Mouse (Mus musculus) retina, adult 2 months (tissue): ENCODE data around the gene Rbm20.
A peak's percentile ranks its signal among the peaks of the same experiment; 100 is the strongest.

ENCODE experiments used
- DNase-seq: peaks from one replicate; pipeline ENCODE4 v3.0.0-alpha.2; 2012; ENCODE audit warnings: low read depth, low spot score

Rbm20 gene

DNA sequence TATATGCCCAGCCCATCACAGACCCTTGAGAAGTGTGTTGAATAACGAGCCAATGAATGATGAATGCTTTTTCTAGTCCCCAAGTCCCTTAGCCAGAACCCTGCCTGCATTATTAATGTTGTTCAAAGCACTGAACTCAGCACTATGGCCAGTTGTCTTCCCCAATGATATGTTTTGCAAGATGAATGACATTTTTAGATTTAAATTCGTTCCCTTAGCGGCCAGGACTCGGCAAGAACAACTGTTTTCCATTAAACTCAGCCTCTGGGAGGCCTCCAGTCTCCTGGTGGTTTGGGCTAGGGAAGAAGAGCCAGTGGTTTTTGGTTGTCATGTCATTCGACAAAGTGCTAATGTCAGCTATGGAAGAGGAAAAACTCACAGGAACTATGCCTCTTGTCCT lies 204.7 kb downstream of the Rbm20 start:
- DNase-seq: no peak

DNA sequence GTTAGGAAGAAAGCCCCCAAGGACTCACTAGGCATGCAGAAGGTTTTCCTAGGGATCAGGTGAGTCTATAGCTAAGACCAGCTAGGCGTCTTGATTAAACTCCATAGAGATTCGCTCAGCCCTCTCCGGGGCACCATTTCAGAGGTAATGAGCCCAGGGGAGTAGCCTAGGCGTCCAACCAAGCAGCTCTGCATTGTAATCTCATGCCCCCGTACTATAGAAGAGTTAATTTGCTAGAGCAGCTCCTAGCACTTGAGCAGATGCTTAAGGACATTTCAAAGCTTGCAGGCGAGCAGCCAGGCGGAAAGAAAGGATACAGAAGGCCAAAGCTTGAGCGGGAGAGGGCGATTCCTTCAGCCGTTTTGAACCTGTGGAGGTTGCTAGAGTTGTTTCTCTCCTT lies 208.3 kb downstream of the Rbm20 start:
- DNase-seq: no peak

DNA sequence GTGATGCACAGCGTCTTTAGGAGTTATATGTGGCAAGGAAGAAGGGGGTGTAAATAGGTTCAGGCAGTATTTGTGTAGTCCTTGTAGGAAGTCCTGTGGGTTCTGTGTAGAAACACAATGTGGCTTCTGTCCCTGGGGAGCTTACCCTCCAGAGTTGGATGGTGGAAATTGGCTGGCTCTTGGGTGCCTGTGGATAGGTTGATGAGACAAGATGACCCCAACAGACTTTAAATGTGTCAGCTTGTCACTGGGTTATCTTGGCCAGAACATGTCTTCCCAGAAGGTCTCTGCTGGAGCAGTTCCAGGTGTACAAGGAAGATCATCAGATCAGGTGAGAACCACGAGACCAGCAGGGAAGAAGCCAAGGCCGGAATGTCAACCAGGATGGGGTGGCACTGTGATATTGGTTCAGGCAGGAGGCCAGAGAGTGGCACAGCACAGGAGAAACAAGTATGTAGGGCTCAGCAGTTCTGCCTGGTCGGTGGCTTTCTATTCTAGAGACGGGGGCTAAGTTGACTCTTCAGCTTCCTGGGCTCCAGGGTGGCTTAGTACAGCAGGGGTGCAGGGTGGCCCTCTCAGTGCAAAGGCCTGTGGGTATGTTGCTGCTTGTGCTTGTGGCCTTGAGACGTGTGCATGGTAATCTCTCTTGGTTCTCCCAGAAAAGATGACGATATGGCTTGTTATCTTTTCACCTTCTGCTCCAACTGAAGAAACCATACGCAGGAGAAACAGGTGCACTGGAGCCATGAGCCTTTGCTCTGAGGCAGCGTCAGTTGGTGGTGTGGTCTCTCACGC lies 209.7 kb downstream of the Rbm20 start:
- no peak for DNase-seq

DNA sequence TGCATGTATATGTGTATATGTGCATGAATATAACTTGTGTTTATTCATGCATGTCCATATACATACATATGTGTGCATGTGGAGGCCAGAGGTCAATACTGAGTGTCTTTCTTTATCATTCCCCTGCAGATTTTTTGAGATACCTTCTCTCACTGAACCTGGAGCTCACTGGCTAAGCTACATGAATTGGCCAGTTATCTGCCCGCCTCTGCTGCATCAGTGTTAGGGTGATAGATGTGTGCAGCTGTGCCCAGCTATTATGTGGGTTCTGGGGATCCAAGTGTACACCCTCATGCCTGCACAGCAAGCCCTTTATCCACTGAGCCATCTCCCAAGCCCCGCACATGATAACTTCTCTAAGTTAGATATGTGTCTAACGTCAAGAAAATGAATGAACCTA lies 210.7 kb downstream of the Rbm20 start:
- no peak for DNase-seq

DNA sequence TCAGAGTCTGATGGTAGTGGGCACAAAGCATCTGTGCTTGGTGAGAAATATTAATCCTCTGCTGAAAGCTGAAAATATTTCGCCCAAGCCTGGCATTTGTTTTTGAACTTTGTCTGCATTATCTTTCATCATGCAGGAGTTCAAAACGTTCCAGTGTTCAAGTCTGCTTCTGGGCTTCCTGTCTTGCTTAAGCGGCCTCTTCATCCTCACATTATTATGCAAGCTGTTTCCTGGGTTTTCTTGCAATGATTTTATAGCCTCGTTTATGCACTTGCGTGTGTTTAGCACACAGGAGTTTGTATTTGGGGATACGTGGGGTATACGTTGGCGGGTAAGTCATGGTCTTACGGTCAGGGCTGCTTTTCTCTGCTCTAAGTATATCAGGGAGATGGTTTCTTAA lies 211.2 kb downstream of the Rbm20 start:
- no peak for DNase-seq

DNA sequence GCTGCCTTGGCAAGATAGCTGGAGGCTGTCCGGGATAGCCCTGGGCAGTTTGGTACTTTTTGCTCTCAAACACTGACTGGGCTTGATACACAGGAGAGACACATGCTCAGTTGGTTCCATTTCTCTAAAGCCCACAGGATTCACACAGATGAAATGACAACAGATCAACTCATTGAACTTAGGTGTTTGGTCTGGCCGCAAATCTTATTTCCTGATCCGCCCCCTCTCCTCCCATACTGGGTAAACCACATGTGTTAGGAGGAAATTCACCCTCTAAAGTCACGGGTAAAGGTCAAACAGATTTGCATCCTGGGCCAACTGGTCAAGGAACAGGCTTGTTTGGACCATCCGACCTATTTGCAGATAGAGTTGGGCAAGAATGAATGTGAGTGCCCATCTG lies 212.4 kb downstream of the Rbm20 start:
- no peak for DNase-seq

DNA sequence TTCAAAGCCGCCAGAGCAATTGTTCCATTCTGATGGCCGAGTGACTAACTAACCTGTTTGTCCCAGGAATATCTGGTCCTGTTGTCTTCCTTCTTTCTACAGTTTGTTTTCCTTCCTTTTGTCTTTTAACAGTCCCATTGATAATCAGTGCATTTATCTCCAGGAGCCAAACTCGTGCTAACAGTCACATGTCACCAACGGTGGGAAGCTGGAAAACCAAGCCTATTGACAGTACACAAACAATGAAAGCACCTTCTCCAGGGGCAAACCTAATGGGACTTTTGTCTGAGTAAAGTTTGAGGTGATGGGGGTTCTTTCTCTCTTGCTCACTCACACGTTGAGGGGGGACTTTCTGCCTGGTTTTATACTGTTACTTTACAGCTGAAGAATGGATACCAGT lies 213.2 kb downstream of the Rbm20 start:
- DNase-seq: no peak

DNA sequence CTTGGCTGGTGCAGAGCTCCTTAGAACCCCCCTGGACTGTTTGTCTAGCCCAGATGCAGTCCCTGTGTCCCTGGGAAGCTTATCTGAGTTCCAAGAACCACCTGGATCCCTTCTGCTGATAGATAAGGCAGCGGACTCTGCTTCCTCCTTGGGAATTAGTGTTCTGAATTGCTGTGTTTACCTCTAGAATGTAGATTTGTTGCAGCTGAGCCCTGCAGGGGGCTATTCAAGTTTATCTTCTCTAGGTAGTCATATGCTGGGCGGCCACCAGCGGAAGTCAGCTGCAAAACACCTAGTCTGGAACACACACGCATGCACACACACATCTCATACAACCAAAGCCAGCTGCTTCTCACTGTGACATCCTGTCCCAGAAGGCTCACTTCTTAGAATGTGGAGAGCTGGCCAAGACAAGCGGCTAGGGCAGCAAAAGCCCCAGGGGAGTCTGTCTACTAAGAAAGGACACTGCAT lies 213.7 kb downstream of the Rbm20 start:
- DNase-seq: no peak

DNA sequence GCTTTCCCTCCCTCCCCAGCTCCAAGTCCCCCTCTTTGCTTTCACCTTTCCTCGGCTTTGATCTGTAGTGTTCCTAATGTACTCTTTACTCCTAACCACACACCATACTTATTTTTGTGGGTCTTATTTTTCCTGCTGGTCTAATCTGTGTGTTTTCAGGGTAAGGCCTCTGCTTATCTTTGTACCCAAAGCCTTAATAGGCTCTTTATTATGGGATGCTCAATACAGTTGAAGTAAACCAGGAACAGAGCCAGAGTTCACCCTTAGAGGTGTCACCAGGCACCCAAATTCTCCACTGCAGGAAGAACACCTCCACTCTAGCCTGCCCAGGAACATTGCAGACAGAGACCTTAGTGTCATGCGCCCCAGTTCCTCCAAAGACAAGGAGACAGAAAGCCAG lies 214.5 kb downstream of the Rbm20 start:
- no peak for DNase-seq

DNA sequence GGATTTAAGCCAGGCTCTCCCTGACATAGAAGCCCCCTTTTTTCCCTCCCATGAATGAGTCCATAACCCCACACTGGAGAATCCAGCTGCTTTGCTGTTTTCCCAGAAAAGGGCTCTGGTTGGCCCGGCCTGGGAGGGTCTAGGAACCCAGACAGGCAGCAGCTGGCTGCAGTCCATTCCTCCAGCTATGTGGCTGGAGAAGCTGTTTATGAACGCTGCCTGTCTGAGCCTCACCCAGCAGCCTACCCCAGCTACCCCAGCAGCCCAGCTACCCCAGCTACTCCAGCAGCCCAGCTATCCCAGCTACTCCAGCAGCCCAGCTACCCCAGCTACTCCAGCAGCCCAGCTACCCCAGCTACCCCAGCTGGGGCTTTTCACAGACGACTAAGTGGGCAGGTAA lies 215.0 kb downstream of the Rbm20 start, which contains the start of gene Pdcd4:
TSS of gene Pdcd4 (plus strand) at position 171 of the 400 bp plus-strand sequence.
- no peak for DNase-seq

DNA sequence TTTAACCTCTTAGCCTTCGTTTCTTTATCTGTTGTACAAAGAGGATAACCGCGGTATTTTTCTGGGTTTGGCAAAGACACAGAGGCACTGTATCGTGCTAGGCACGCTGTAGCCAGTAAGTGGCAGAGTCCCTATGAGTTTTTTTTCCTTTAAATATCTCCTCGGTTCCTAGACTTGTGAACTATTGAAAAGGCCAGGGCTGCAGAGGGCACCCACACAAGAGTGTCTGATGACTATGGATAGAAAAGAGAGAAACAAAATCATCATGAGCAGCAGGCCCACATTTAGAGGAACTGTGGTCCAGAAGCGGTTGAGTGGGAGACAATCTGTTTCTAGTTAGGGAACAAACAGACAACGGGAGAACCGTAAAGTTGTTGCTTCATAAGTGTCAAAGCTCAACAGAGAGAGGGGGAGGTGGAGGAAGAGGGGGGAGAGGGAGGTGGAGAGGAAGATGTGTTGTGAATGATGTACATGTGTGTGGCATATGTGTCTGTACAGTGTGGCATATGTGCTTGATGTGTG lies 215.8 kb downstream of the Rbm20 start:
- no peak for DNase-seq

DNA sequence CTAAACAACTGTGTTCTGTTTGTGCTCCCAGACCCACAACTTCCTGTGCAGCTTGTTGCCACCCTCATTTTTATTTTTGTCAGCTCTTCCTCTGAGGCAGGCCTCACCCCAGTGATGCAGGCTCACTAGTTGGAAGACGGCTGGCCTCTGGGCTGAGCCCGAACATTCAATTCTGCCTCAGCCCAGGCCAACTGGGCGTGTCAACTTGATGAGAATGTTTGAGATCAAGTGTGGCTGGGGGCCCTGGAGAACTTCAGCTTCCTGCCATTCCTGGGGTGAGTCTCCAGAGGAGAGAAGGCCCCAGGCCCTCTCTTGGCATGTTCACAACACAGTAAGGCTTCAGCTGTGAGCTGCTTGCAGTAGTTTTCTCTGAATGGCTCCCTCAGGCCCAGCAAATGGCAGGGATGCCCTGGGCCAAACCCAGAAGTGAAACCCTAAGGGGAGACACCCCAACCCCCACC lies 216.6 kb downstream of the Rbm20 start:
- no peak for DNase-seq

DNA sequence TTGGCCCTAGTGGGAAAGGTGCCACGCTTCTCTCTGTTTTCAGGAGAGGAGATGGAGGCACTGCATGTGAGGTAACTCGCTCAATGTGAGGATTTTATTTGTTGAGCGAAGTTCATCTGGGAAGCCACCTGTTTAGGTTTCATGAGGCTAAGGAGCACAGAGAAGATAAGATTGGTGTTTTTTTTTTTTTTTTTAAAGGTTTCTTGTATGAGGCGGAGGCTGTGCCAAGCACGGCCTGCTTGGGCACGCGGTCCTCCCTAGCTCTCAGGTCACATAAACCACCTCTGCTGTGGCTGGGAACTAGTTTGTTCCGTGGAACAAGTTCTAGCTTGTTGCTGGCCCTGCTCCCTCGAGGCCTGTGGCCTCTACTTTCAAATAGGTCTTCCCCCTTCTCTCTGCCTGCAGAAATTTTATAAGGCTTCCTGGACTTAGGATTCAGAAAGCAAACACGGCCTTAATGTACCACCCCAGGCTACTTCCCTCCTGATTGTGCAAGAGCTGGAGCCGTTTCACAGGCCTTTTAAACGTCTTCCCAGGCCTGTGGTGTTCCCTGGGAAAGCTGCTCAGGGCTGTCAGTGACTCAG lies 217.5 kb downstream of the Rbm20 start:
- no peak for DNase-seq

DNA sequence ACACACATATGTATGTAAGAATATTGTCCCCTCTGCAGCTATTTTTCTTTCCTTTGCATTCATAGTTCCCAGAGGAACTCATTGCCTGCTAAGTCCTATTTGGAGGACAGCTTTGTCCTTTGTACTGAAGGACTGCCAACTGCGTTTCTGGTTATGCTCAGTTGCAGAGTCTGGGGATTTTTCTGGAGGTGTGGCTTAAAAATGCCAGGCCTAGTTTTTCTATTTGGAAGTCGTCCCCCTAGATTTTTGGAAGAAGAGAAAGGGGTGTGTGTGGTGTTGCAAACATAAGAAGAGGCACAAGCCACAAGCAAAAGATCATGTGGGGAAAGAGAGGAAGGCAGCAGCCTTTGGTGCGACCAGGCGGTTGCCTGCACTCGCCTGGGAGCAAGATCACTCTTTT lies 220.9 kb downstream of the Rbm20 start:
- no peak for DNase-seq

DNA sequence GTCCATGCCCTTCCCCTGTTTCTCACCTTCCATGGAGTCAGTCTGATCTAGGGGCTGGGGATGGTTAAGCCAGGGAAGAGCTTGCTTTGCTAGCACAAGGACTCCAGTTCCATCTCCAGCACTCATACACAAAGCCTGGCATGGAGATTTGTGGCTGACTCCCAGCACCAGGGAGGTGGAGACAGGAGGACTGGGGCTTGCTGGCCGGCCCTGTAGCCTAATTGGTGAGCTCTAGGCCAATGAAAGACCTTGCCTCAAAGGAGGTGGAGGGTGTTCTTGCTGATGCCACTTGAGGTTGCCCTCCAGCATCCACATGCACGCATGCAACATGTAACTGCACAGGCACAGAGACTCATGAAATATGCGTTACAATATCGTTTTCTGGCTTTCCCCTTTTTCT lies 221.4 kb downstream of the Rbm20 start:
- no peak for DNase-seq

DNA sequence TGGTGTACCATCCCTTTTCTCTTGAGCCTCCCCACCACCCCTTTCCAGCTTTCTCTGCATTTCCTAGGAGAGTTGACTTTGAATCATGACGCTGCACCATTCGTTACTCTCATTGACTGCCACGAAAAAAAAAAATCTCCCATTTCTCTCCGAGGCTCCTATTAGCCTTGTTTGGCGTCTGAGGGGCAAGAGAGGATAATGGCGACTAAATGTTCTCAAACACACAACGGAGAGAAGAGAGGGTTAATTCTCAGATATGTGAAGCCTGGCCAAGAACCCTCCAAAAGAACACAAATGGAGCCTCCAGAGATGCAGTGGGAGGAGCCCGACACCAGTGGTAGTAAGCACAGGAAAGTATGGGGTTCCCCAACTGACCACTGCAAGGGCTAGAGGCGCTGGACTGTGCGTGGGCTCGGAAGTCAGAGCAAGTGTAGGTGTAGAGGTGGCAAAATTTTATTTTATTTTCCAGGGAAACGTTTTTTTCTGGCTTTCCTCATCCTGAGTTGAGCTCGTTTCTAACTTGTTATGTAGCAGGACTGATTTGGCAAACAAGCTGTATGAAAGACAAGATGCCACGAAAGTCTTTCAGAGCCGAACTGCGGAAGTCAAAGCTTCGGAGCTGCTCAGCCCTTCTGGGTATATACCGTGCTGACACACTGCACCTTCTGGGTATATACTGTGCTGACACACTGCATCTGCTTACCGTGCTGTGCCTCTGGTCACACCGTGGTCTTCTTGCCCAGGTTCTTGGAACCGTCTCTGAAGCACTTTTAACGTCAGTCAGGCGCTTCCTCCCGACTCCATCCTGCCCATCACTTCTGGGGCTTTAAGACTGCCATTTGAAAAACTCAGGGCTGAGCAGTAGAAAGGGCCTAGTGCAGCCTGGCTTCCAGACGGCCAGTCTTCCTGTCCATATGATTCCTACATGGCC lies 222.1 kb downstream of the Rbm20 start:
- DNase-seq: no peak

DNA sequence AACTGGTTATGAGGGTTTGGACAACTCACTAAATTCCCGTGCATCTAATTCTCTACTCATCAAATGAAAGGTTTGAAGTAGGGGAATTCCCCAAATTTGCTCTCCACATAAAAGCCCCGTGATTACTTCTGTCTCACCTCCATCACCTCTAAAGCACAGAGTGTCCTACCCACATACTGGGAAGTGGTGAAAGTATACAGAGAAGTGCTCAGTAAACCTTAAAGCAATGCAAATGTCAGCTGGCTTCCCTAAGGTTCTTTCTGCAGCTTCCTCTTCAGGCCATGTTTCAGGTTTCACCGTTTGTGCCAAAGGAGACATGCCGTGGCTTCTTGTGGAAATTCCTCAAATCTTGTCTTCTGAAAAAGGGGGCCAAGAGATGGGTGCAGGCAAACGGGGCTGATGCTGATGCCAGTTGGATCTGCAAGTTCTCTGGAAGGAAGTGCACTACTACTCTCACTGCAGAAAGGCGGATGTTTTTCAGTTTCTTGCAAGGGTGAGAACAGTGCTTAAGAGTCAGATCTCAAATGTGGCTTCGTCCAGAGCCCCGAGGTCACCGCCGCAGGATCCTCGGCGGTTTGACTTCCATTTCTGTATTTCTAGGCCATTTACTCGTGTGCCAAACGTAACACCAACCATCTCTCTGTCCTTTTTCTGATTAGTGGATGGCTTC lies 223.0 kb downstream of the Rbm20 start:
- DNase-seq: no peak

DNA sequence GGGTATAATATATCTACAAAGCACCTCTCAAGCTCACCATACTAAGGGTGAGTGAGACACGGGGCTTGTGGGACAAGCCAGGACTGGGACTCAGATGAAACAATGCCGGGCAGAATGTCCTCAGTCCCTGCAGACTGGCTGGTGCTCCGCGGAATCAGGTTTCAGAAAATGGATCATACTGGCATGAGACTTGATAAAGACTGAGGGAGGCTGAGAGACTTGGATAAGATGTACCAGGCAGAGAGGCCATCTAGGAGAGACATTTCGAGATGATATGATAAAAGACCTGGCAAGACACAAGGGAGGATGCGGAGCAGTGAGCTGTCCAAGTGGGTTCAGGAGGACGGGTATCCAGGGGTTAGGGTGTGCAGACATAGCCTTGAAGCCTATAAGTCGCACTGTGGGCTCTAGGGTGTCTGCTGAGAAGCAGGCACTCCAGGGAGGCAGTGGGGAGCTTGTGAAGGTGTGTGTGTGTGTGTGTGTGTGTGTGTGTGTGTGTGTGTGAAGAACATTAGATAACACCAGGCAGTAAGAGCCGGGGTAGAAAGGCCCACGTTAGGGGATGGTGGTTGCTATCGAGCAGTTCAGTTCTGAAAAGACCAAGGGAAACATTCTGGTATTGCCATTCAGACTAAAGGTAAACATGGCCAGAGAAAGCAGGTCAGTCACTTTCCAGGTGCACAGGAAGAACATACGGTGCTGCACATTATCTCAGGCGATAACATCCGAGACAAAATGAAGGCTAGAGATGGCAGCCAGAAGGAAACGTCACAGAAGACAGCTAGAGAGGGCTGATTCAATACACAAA lies 225.0 kb downstream of the Rbm20 start:
- no peak for DNase-seq

DNA sequence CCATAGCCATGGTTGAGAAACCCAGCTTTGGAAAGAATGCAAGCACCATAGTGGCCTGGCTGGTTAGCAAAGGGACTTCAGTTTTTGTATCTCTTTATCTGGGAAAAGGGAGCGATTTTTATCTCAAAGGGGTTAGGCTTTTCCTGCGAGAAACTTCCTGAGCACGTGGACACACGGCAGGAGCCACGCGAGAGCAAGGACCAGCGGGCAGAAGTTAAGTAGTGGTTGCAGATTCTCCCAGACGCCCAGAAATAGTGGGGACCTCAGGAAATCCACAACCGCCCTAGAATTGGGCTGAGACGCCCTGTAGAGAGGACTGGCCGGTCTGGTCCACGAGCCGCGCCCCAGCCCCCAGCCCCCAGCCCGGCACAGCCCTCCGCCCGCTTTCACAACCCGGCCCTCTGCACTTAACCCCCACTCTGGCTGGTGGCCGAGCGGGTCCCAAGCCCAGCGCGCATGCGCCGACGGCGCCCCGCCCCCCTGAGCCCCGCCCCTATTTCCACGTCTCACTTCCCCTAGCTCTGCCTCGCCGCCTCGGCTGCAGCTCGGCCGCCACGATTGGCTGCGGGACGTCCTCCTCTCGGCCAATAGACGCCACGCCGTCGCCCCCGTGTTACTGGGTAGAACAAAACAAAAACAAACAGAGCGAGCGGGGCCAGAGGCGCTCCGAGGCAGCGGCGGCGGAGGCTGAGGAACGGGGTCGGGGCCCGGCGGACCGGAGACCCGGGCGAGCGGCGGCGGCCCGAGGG lies 225.8 kb downstream of the Rbm20 start:
- DNase-seq: peak; percentile 89
